Mouse (Mus musculus): Measurements from ENCODE around the gene Twf1.

DNA sequence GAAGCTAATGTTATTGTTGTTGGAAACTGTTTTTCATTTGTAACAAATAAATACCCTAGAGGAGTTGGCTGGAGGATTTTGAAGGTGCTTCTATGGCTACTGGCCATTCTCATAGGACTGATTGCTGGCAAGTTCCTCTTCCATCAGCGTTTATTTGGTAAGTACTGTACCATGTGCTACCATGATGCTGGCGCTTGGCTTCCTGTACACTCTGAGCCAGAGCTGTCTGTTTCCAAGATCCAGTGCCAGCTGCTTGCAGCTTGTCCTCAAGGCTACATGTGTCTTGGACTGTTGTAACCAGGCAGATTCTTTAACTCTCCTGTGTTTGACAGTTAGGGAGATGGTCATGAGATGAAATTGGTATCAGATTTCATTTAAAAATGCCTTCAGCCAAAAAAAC lies 48.5 kb upstream of the Twf1 start:
- TF ChIP-seq CTCF (IDR thresholded peaks at IDR 0.05; ENCODE audit: low read depth) (no peak), EP300 (IDR thresholded peaks at IDR 0.05; ENCODE audit: low read depth) (no peak)

All from liver, embryonic 14.5 days (tissue).